Mouse (Mus musculus) stomach, postnatal 0 days (tissue): ENCODE data around the gene Rps6ka4. TPM values are rescaled to one million over a fixed set of nuclear protein-coding genes. Genes with fewer than 3 reads are reported as not detected.

Experiments
- ATAC-seq: fragments of 200-750 bp; cut with Nextera tagmentation; 2 replicates; pipeline ENCODE4 v1.8.0; 2017; ENCODE audit not compliant: low FRiP score, low TSS enrichment
- DNase-seq: peaks from one replicate; pipeline ENCODE4 v3.0.0-alpha.2; 2016; ENCODE audit warnings: low spot score
- H3K27ac ChIP-seq: fragments of 300-500 bp; sonication (generic); replicated peaks from 2 replicates; pipeline ENCODE4 v1.5.1; 2014; ENCODE audit warnings: mild to moderate bottlenecking, control low read depth
- H3K27me3 ChIP-seq: fragments of 300-500 bp; sonication (generic); 2 replicates; pipeline ENCODE4 v1.6.1; 2014; ENCODE audit warnings: low read length; ENCODE audit not compliant: control insufficient read depth, insufficient read depth
- H3K36me3 ChIP-seq: fragments of 300-500 bp; sonication (generic); 2 replicates; pipeline ENCODE4 v1.6.1; 2014; ENCODE audit warnings: low read length, mixed read lengths; ENCODE audit not compliant: control insufficient read depth, insufficient read depth
- H3K4me1 ChIP-seq: fragments of 300-500 bp; sonication (generic); replicated peaks from 2 replicates; pipeline ENCODE4 v1.6.1; 2014; ENCODE audit warnings: antibody characterized with exemption; ENCODE audit not compliant: control insufficient read depth, insufficient read depth
- H3K4me2 ChIP-seq: fragments of 300-500 bp; sonication (generic); replicated peaks from 2 replicates; pipeline ENCODE4 v1.6.1; 2014; ENCODE audit warnings: low read depth, mild to moderate bottlenecking, control low read depth, moderate library complexity
- H3K4me3 ChIP-seq: fragments of 300-500 bp; sonication (generic); 2 replicates; pipeline ENCODE4 v1.5.1; 2014; ENCODE audit warnings: low read depth, low read length, control low read depth
- H3K9ac ChIP-seq: fragments of 300-500 bp; sonication (generic); 2 replicates; pipeline ENCODE4 v1.6.1; 2014; ENCODE audit warnings: mild to moderate bottlenecking, low read length, control low read depth, mixed read lengths
- H3K9me3 ChIP-seq: fragments of 300-500 bp; sonication (generic); 2 replicates; pipeline ENCODE4 v1.6.1; 2016; ENCODE audit warnings: low read length; ENCODE audit not compliant: control insufficient read depth
- CTCF ChIP-seq: IDR thresholded peaks from 2 replicates; pipeline ENCODE4 v1.5.1; 2016; ENCODE audit warnings: antibody characterized with exemption, low read depth, mild to moderate bottlenecking, moderate library complexity
- EP300 ChIP-seq: optimal IDR thresholded peaks from 2 replicates; pipeline ENCODE3; 2016; ENCODE audit warnings: antibody characterized with exemption
- WGBS: fragments of 180-500 bp; shearing (Covaris S2); extraction: QIAGEN DNeasy Blood & Tissue Kit; methylation state at CpG from one replicate; pipeline ENCODE4 v1.1.7; 2014; 5-methylcytosine and 5-hydroxymethylcytosine counted together
- polyA plus RNA-seq: library from polyadenylated mRNA; unstranded; fragments of >200 nt; fragmentation: Nextera tagmentation; extraction: Ambion mirVana; gene quantifications from 2 replicates; pipeline ENCODE4 v1.2.1, GENCODE M21; 2015

The Rps6ka4 gene
- polyA plus RNA-seq, 1 experiment from 2014 or later, result 34.9 TPM

GRCm38 (mm10) chr19:6871574-6872271 lies 31.3 kb upstream of the Rps6ka4 start:
- H3K36me3 ChIP-seq, result no peaks in the 10 kb centered on the region
- H3K4me2 ChIP-seq, result no peak overlapping the region
- no peak overlapping the region for H3K4me3 ChIP-seq
- H3K4me1 ChIP-seq, result no peaks in the 10 kb centered on the region
- WGBS, result 57% methylated on average over 5 of the region's 5 CpGs
- no peaks in the 10 kb centered on the region for H3K27me3 ChIP-seq
- no peak overlapping the region for H3K27ac ChIP-seq
- peak; percentile 79 for TF ChIP-seq CTCF
- no peak for TF ChIP-seq EP300
- H3K9ac ChIP-seq, result no peak overlapping the region
- peak; percentile 52 for ATAC-seq
- H3K9me3 ChIP-seq, result no peaks in the 10 kb centered on the region
- no peak for DNase-seq

- Histone ChIP-seq H3K9me3 (no peaks in the 10 kb centered on the region), H3K36me3 (no peaks in the 10 kb centered on the region), H3K27me3 (no peaks in the 10 kb centered on the region), H3K4me3 (peak overlapping the region; percentile 28), H3K4me2 (peak overlapping the region; percentile 45), H3K9ac (no peak overlapping the region), H3K27ac (peak overlapping the region; percentile 46), H3K4me1 (no peaks in the 10 kb centered on the region)
- TF ChIP-seq CTCF (no peak), EP300 (no peak)
- 4% methylated on average over 5 of the region's 5 CpGs for WGBS
- DNase-seq (peak; percentile 62), ATAC-seq (peak; percentile 78; the same call in 1 of the 2 replicates)
These were observed 28.9 kb upstream of the Rps6ka4 start for GRCm38 (mm10) chr19:6869355-6869754.

- WGBS, result 86% methylated on average over 4 of the region's 4 CpGs
- Histone ChIP-seq H3K4me3 (no peak overlapping the region), H3K9me3 (no peaks in the 10 kb centered on the region), H3K9ac (no peak overlapping the region), H3K4me1 (no peaks in the 10 kb centered on the region), H3K27ac (no peak overlapping the region), H3K36me3 (no peaks in the 10 kb centered on the region), H3K4me2 (no peak overlapping the region), H3K27me3 (no peaks in the 10 kb centered on the region)
- ATAC-seq, result no peak
- DNase-seq, result no peak
- TF ChIP-seq CTCF, result no peak
- no peak for TF ChIP-seq EP300
These were observed 21.0 kb upstream of the Rps6ka4 start for GRCm38 (mm10) chr19:6861451-6861850.

GRCm38 (mm10) chr19:6860706-6861105 lies 20.3 kb upstream of the Rps6ka4 start:
- Histone ChIP-seq H3K27me3 (no peaks in the 10 kb centered on the region), H3K27ac (peak overlapping the region; percentile 31; the same call in 1 of the 2 replicates), H3K4me2 (no peak overlapping the region), H3K9me3 (no peaks in the 10 kb centered on the region), H3K36me3 (no peaks in the 10 kb centered on the region), H3K4me3 (no peak overlapping the region), H3K4me1 (no peaks in the 10 kb centered on the region; the same call in 1 of the 2 replicates), H3K9ac (no peak overlapping the region)
- DNase-seq (peak; percentile 71), ATAC-seq (peak; percentile 87)
- TF ChIP-seq CTCF (no peak), EP300 (no peak)
- WGBS, result 41% methylated on average over 6 of the region's 6 CpGs

- TF ChIP-seq EP300 (no peak), CTCF (no peak)
- Histone ChIP-seq H3K27me3 (no peaks in the 10 kb centered on the region), H3K9ac (no peak overlapping the region), H3K4me1 (no peaks in the 10 kb centered on the region; the same call in 1 of the 2 replicates), H3K27ac (no peak overlapping the region), H3K4me2 (no peak overlapping the region), H3K9me3 (no peaks in the 10 kb centered on the region), H3K4me3 (no peak overlapping the region), H3K36me3 (no peaks in the 10 kb centered on the region)
- WGBS, result 78% methylated on average over 3 of the region's 3 CpGs
- ATAC-seq, result no peak
- DNase-seq, result no peak
These were observed 19.5 kb upstream of the Rps6ka4 start for GRCm38 (mm10) chr19:6859971-6860370.

GRCm38 (mm10) chr19:6859032-6859651 lies 18.7 kb upstream of the Rps6ka4 start:
- WGBS, result 57% methylated on average over 2 of the region's 2 CpGs
- Histone ChIP-seq H3K9me3 (no peaks in the 10 kb centered on the region), H3K27me3 (no peaks in the 10 kb centered on the region), H3K4me2 (no peak overlapping the region), H3K27ac (no peak overlapping the region), H3K4me3 (no peak overlapping the region), H3K36me3 (no peaks in the 10 kb centered on the region), H3K4me1 (no peaks in the 10 kb centered on the region; the same call in 1 of the 2 replicates), H3K9ac (no peak overlapping the region)
- DNase-seq (no peak), ATAC-seq (no peak)
- TF ChIP-seq CTCF (no peak), EP300 (no peak)
